Mouse (Mus musculus): Measurements from ENCODE around the gene Btbd9. TPM values are rescaled to one million over a fixed set of nuclear protein-coding genes. Genes with fewer than 3 reads are reported as not detected.

Btbd9 gene
- total and polyA plus RNA-seq, 3 experiments, result 24.7 to 33.8 TPM; not detected in 1

- Histone ChIP-seq H3K4me3 (ENCODE audit: control insufficient read depth in 1 of 2, insufficient read depth in 1 of 2, low read depth in 2 of 2, low read length in 2 of 2) (no peak overlapping the region), H3K36me3 (ENCODE audit: control insufficient read depth in 1 of 2, insufficient read depth in 2 of 2, low read length in 2 of 2) (no peaks in the 10 kb centered on the region), H3K27ac (ENCODE audit: control insufficient read depth, low read depth, low read length) (no peak overlapping the region), H3K27me3 (ENCODE audit: control insufficient read depth in 1 of 2, insufficient read depth in 2 of 2, low read length in 2 of 2) (no peaks in the 10 kb centered on the region), H3K4me1 (ENCODE audit: control insufficient read depth in 1 of 2, insufficient read depth in 2 of 2, low read length in 2 of 2) (no peaks in the 10 kb centered on the region), H3K9ac (ENCODE audit: control insufficient read depth, low read depth, low read length, poor library complexity, severe bottlenecking) (no peak overlapping the region), H3K79me2 (ENCODE audit: control insufficient read depth, insufficient read depth, low read length, poor library complexity) (no peaks in the 10 kb centered on the region), H3K9me3 (replicated peaks; ENCODE audit: insufficient read depth, low read length) (no peaks in the 10 kb centered on the region)
- no peak for DNase-seq (ENCODE audit: low read depth, low spot score)
- no peak for TF ChIP-seq ETS1 (IDR thresholded peaks at IDR 0.05; ENCODE audit: low read depth, low read length)
- no peak for TF ChIP-seq EP300 (IDR thresholded peaks at IDR 0.05; ENCODE audit: low read depth in 1 of 2, low read length in 2 of 2)
- TF ChIP-seq KAT2A (conservative IDR thresholded peaks at IDR 0.05; ENCODE audit: low read depth, low read length), result no peak
- no peak for TF ChIP-seq MAZ (IDR thresholded peaks at IDR 0.05; ENCODE audit: low read depth, low read length)
- no peak for TF ChIP-seq ZC3H11A (IDR thresholded peaks at IDR 0.05; ENCODE audit: low read depth, low read length)
- no peak for TF ChIP-seq MYC (IDR thresholded peaks at IDR 0.05; ENCODE audit: low read depth, low read length)
- TF ChIP-seq BHLHE40 (IDR thresholded peaks at IDR 0.05; ENCODE audit: borderline replicate concordance, low read depth, low read length), result no peak
- no peak for TF ChIP-seq GABPA (IDR thresholded peaks at IDR 0.05; ENCODE audit: low read depth, low read length)
- no peak for TF ChIP-seq ELF1 (IDR thresholded peaks at IDR 0.05; ENCODE audit: low read depth, low read length)
- TF ChIP-seq JUND (IDR thresholded peaks at IDR 0.05; ENCODE audit: low read depth, low read length), result no peak
- TF ChIP-seq MYB (IDR thresholded peaks at IDR 0.05; ENCODE audit: low read depth, low read length), result no peak
- no peak for TF ChIP-seq RCOR1 (IDR thresholded peaks at IDR 0.05; ENCODE audit: low read depth, low read length)
- no peak for TF ChIP-seq ZMIZ1 (IDR thresholded peaks at IDR 0.05; ENCODE audit: low read depth, low read length)
- TF ChIP-seq MXI1 (IDR thresholded peaks at IDR 0.05; ENCODE audit: low read depth, low read length), result no peak
- no peak for TF ChIP-seq NRF1 (IDR thresholded peaks at IDR 0.05; ENCODE audit: insufficient read depth, low read depth, low read length, poor library complexity, severe bottlenecking)
- no peak for TF ChIP-seq NELFE (IDR thresholded peaks at IDR 0.05; ENCODE audit: low read depth, low read length)
- no peak for TF ChIP-seq UBTF (IDR thresholded peaks at IDR 0.05; ENCODE audit: borderline replicate concordance, insufficient read depth, low read depth, low read length)
- no peak for TF ChIP-seq CTCF (IDR thresholded peaks at IDR 0.05 in 2 of 3, conservative IDR thresholded peaks at IDR 0.05 in 1 of 3; ENCODE audit: control insufficient read depth in 1 of 3, insufficient read depth in 1 of 3, low read depth in 2 of 3, low read length in 3 of 3, poor library complexity in 1 of 3, severe bottlenecking in 1 of 3)
These were observed 315.5 kb downstream of the Btbd9 start for GRCm38 (mm10) chr17:30260641-30261306.

- DNase-seq (ENCODE audit: low read depth, low spot score), result no peak
- Histone ChIP-seq H3K27ac (ENCODE audit: control insufficient read depth, low read depth, low read length) (no peak overlapping the region), H3K36me3 (ENCODE audit: control insufficient read depth in 1 of 2, insufficient read depth in 2 of 2, low read length in 2 of 2) (no peaks in the 10 kb centered on the region), H3K9ac (ENCODE audit: control insufficient read depth, low read depth, low read length, poor library complexity, severe bottlenecking) (no peak overlapping the region), H3K27me3 (ENCODE audit: control insufficient read depth in 1 of 2, insufficient read depth in 2 of 2, low read length in 2 of 2) (no peaks in the 10 kb centered on the region), H3K4me1 (ENCODE audit: control insufficient read depth in 1 of 2, insufficient read depth in 2 of 2, low read length in 2 of 2) (no peaks in the 10 kb centered on the region), H3K9me3 (replicated peaks; ENCODE audit: insufficient read depth, low read length) (no peaks in the 10 kb centered on the region), H3K79me2 (ENCODE audit: control insufficient read depth, insufficient read depth, low read length, poor library complexity) (no peaks in the 10 kb centered on the region), H3K4me3 (ENCODE audit: control insufficient read depth in 1 of 2, insufficient read depth in 1 of 2, low read depth in 2 of 2, low read length in 2 of 2) (no peak overlapping the region)
- no peak for TF ChIP-seq GATA1 (IDR thresholded peaks at IDR 0.05; ENCODE audit: low read depth, low read length)
- TF ChIP-seq SIN3A (IDR thresholded peaks at IDR 0.05; ENCODE audit: low read length), result no peak
- no peak for TF ChIP-seq GABPA (IDR thresholded peaks at IDR 0.05; ENCODE audit: low read depth, low read length)
These were observed 316.4 kb downstream of the Btbd9 start for GRCm38 (mm10) chr17:30259938-30260337.

Data from MEL (cell line).